Mouse (Mus musculus) brain, embryonic 18.5 days (tissue): ENCODE data around the gene Rpap2.

ENCODE experiments used
- DNase-seq: peaks from one replicate; pipeline ENCODE4 v3.0.0-alpha.2; 2012; ENCODE audit warnings: low read depth, low spot score

The Rpap2 gene

DNA sequence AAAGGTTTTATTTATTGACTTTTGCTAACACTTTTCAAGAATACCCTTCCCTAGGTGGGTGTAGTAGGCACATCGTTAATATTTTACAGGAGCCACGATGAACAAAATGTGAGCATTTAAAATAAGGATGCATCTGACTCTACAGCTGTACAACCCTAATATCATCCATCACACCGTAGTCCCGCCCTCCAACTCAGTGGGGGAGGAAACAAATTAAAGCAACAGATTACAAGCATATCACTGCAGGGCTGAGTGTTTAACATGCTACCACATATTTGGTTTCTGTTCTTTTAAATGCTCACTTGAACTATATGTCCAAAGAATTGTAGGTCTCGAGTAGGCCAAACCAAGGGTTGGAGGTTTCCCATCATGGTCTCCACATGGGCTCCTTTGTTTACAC is 90.0 kb downstream of the Rpap2 start:
- no peak for DNase-seq

DNA sequence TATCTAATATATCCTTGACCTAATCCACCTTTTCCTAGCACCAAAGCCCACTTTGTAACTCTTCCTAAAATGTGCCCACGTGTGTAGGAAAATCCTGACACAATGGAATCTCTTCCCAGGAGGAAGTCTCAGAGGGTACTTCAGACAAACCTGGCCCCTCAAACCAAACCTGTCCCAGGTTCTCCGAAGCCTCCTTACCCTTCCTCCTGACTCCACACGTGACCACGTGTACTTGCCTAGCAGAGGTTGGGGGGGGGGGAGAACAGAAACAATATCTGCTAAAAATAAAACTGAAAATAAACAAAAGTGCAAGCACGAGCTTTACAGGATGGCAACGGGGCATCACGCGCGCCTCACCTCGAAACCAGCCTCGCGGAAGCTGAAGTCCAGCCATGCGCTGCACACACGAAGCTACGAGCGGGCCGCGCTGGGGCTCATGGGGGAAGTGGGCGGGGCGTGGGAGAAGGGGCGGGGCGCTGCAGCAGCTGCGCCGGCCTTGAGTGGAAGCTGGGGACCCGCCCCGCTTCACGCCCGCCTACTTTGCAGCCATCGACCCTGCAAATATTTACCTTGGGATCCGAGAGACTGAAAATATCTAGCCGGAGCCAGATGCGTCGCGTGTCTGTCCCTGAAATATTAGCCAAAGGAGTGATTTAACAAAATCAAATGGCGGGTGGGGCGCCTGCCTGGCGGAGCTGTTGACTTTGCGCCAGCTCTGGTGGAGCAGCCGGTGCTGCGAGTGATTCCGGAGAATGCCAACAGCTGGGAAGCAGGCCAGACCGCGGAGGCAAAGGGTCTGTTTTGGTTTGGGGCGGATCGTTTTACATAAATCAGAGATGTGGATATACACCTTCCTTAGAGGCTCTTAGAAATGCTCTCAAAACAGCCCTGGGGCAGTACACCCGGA is 90.7 kb downstream of the Rpap2 start:
- DNase-seq, result peak; percentile 54

DNA sequence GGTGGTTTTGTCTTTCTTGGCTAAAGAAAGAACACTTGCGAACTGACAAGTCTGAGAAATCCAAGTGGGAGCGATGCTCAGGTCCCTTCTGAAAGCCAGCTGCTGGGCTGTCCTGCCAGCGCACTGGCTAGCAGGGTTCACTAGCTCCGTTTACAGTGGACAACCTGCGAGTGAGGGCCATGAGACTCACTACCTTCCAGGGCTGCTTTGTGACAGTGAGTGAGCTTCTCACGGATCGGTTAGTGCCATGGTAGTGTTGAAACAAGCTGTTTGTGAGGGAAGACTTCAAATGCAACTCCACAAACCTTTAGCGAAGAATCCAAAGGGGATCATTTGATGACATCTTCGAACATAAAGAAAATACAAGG is 91.3 kb downstream of the Rpap2 start:
- peak; percentile 8 for DNase-seq

DNA sequence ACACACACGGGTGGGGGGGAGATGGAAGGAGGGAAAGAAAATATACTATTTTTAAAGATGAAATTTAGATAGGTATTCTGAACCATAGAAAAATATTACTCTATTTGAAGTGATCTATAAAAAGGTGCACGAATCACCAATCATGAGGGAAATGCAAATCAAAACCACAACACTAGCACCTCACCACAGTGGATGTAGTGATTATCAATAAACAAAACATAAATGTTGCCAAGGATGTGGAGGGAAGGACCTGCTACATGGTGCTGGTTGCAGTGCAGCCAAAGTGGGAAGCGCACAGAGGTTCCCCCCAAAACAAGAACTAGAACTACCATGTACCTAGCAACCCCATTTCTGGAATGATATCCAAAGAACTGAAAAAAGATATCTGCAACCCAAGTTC is 97.8 kb downstream of the Rpap2 start:
- no peak for DNase-seq

DNA sequence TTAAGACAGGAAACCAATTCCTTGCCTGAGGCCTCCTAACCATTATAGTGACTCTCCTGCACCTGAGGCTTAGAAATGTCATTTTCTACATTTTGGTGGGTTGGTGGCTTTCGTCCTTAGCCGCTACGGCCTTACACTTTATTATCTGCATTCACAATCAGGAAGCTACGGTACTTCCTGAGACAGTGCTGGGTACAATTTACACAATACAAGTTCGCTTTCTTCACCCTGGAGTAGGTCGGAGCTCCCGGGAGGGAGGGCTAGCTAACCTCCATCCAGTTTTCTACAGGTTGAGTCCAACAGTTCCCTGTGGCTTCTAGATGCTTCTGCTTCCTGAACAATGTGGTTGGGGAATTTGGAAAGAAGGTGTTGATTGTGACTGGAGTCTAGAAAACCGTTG is 101.7 kb downstream of the Rpap2 start:
- DNase-seq, result no peak

DNA sequence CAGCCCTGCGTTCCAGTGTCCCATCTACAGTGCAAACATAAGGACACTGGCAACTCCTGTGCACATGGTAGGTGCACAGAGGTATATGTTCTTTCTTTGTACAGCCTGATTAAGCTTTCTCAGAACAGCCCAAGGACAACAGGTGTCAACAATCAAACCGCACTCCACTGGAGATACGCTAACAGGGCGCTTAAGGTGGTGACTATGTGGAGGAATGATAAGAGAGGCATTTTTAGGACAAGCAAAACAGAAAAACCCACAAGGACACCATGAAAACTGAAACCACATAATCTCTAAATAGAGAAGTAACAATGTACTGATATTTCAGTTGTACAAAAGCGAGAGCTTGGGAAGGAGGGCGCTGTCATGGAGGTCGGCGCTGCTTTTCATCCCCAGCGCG is 103.7 kb downstream of the Rpap2 start:
- DNase-seq, result no peak

DNA sequence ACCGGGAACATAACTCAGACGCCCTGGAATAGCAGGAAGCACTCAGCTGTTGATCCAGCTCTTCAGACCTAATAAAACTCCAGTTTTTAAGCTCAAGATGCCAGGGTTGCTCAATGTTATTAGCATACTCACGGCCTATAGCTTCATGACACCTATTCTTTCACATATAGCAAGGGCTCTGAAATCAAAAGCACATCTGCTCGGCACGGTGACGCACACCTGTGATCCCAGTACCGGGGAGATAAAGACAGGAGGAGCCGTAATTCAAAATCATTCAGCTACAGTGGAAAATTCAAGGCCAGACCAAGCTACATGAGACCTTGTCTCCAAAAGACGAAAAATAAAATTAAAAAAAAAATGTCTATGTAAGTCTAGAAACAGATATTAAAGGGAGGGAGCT is 104.5 kb downstream of the Rpap2 start:
- DNase-seq, result no peak

DNA sequence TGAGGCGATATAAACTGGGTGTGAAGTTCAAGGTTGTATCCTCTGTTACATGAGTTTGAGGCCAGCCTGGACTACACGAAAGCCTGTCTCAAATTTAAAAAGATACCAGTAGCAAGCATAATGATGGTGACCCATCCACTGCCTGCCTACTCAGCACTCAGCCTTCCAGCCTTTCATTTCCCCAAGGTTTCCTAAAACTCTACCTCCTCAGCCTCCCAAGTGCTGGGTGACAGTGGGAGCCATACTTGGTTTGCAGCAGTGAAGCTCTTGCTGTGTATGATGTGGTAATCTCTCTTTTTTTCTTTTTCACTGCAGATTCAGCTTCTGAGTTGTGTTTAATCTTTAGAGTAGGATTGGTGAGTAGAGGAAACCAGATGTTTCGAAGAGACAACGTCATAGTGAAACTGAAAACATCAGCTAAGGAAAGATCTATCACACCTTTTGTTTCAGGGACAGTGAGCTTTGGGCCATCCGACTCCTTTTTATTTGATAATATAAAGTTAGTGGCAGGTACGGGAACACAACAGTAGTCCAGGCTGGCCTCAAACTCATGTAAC is 106.1 kb downstream of the Rpap2 start:
- DNase-seq, result no peak

DNA sequence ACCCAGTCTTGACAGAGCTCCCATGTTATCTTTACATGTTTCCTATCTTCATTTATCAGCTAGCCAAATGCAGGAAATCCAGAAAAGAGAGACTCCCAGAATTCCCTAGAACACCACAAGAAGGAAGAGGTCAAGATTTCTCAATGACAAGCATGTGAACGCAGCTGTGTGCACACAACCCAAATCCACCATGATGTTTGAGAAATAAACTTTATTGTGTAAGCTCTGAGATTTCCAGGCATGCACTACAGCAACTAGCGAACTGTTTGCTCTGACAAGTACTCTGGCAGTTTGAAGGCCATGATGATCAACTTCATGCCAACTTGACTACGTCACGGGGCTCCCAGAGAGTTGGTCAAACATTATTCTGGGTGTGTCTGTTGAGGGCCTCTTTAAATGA is 108.6 kb downstream of the Rpap2 start:
- no peak for DNase-seq

DNA sequence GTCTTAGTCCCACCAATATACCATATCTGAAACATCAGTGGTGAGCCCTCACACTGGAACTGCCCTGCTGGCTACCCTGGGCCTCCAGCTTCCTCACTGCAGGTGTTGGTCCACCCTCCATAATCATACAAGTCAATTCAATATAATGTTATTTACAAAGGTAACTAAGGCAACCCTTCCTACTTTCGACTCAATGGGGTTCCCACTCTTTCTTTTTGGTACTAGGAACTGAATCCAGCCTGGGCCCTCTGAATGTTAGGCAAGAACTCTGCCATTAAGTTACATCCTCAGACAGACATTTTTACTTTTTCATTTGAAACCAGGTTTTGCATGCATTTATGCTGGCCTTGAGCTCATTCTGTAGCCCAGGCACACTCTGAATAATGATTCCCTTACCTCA is 109.1 kb downstream of the Rpap2 start:
- DNase-seq, result no peak

DNA sequence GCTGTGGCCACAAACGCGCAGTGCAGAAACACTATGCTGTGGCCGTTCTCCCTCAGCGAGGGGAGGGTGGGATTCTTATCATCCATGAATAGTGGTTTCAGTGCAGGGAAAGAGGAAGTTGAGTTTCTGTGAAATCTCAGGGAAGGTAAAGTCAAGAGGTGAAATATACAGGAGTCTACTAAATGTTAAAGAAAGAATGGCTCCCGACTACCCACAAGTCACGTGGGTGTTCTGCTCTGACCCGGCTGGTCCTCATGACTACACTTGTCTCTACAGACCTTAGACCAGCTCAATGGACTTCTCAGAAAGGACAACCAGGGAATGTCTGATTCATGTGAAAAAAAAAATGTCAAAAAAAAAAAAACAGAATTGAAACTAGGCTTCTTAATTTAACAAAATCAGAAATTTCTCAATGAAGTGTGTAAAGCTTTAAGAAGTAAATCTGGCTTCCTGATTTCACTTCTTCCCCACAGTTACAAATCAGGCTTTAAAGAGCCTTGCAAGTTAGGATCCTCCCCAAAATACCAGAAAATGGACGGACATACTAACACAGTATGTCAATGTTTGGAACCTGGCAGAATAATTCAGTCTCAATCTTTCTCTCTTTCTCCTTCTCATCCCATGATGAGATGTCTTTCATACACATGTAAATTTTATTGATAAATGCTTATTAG is 111.1 kb downstream of the Rpap2 start:
- no peak for DNase-seq
